Mouse (Mus musculus) bone marrow, adult 2 months (tissue): Measurements from ENCODE around the gene Adcy10.

Experiments used
- CTCF ChIP-seq: fragments of 200-500 bp; IDR thresholded peaks from 2 replicates; pipeline ENCODE4 v1.5.1; 2011; ENCODE audit warnings: low read length, control low read depth; ENCODE audit not compliant: control insufficient read depth, insufficient read depth
- POLR2A ChIP-seq: fragments of 200-500 bp; IDR thresholded peaks from 2 replicates; pipeline ENCODE4 v1.6.1; 2011; ENCODE audit warnings: low read depth, mild to moderate bottlenecking, control low read depth, low read length, borderline replicate concordance; ENCODE audit not compliant: control insufficient read depth

DNA sequence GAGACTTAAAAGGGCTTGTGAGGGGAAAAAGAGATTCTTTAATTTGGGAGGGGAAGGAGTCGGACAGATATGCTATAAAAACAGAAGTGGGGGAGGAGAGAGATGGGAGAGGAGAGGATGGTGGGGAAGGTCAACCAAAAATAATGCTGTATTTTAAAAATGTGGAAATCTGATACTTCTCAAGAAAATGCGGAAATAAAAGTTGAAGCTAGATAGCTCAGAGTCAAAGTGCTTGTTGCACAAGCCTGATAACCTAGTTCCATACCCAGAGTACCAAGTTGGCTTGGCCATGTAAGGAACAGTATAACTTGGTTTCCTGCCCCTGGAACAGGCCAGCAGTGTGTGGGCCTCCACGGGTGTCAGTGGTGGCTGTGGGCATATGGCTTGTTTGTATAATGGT, 129.8 kb downstream of the Adcy10 start:
- no peak for TF ChIP-seq CTCF
- no peak for TF ChIP-seq POLR2A
